Mouse (Mus musculus): ENCODE data around the gene Fbln2. TPM values are rescaled to one million over a fixed set of nuclear protein-coding genes. Genes with fewer than 3 reads are reported as not detected.

Gene Fbln2
- total and polyA plus RNA-seq, 3 experiments = 0.27 TPM; not detected in 2

DNA sequence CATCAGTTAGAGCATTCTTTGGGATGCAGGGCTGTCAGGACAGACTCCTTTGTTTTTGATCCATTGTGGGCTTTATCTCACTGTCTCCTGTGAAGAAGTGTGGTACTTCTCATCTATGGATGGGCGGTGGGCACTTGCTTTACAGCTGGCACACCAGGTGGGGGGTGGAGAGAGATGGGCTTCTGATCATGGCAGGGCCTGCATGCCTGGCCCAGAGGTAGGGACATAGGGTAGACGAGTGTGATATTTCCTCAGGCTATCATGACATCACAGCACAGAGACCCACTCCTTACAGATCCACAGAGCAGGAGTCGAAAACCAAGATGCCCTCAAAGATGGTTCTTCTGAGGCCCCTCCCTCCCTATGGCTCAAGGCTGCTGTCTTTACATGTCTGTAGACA lies 90.1 kb downstream of the Fbln2 start:
- no peaks in the 10 kb centered on the region for H3K36me3 ChIP-seq (replicated peaks)
- no peak overlapping the region for H3K4me3 ChIP-seq (ENCODE audit: low read depth, low read length)
- no peaks in the 10 kb centered on the region for H3K9me3 ChIP-seq (replicated peaks)
- DNase-seq (ENCODE audit: low spot score) = no peak
- no peak for ATAC-seq (ENCODE audit: extremely low read depth, insufficient number of reproducible peaks, low FRiP score, poor library complexity, severe bottlenecking)
- TF ChIP-seq GATA2 (IDR thresholded peaks at IDR 0.05; ENCODE audit: borderline replicate concordance, low read depth, low read length) = no peak
- no peak for TF ChIP-seq CTCF (IDR thresholded peaks at IDR 0.05; ENCODE audit: low read depth, low read length)
- TF ChIP-seq TAL1 (conservative IDR thresholded peaks at IDR 0.05; ENCODE audit: low read depth, low read length) = no peak
- no peak for TF ChIP-seq GATA1 (IDR thresholded peaks at IDR 0.05; ENCODE audit: borderline replicate concordance, low read length)
- TF ChIP-seq POLR2AphosphoS5 (IDR thresholded peaks at IDR 0.05; ENCODE audit: insufficient replicate concordance, low read depth, low read length) = no peak
- H3K27me3 ChIP-seq (ENCODE audit: insufficient read depth, low read length) = peaks cover 19% of the 10 kb centered on the region
- H3K4me1 ChIP-seq (ENCODE audit: insufficient read depth, low read depth, low read length) = peaks cover 26% of the 10 kb centered on the region

DNA sequence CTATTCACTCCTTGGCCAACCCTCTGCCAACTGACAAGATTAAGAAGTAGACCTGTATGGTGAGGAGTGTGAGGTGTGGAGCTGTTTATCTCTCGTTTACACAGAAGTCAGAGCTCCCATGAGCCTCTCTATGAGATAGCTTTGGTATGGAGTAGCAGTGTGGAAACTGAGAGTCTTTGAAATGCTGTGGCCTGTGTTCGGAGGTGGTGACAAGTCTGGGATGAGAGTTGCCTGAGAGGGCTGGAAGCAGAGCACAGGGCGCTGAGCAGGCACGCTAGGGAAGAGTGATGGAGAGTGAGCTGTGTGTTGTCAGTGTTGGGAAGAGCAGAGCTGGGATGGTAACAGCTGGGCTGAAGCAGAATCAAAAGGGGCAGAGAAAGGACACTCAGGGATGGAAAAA lies 91.9 kb downstream of the Fbln2 start:
- Histone ChIP-seq H3K9me3 (replicated peaks) (no peaks in the 10 kb centered on the region), H3K4me3 (ENCODE audit: low read depth, low read length) (no peak overlapping the region), H3K27me3 (ENCODE audit: insufficient read depth, low read length) (peaks cover 20% of the 10 kb centered on the region), H3K4me1 (ENCODE audit: insufficient read depth, low read depth, low read length) (peaks cover 26% of the 10 kb centered on the region), H3K36me3 (replicated peaks) (no peaks in the 10 kb centered on the region)
- TF ChIP-seq CTCF (IDR thresholded peaks at IDR 0.05; ENCODE audit: low read depth, low read length) = no peak
- no peak for TF ChIP-seq GATA2 (IDR thresholded peaks at IDR 0.05; ENCODE audit: borderline replicate concordance, low read depth, low read length)
- no peak for ATAC-seq (ENCODE audit: extremely low read depth, insufficient number of reproducible peaks, low FRiP score, poor library complexity, severe bottlenecking)
- DNase-seq (ENCODE audit: low spot score) = no peak

DNA sequence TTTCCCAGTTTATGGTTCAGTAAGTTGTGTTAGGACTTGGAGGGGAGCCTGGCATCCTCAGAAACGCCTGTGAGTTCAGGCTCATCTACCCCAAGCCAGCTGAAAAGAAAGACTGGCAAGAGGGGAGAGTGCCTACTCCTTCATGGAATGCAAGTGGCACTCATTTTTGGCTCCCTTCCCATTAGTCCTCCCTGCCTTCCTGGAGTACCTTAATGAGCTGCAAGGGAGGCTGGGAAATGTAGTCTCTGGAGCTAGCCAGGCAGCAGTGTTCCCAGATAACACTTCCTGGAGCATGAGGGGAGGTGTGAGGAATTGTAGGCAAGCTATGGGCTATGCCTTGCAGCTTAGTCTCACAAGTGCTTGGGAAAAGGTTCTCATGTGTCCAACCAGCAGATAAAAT lies 95.7 kb downstream of the Fbln2 start:
- Histone ChIP-seq H3K36me3 (replicated peaks) (no peaks in the 10 kb centered on the region), H3K27me3 (ENCODE audit: insufficient read depth, low read length) (peaks cover 14% of the 10 kb centered on the region), H3K4me1 (ENCODE audit: insufficient read depth, low read depth, low read length) (peaks cover 15% of the 10 kb centered on the region), H3K9me3 (replicated peaks) (no peaks in the 10 kb centered on the region), H3K4me3 (ENCODE audit: low read depth, low read length) (no peak overlapping the region)
- no peak for TF ChIP-seq POLR2AphosphoS5 (IDR thresholded peaks at IDR 0.05; ENCODE audit: insufficient replicate concordance, low read depth, low read length)
- no peak for TF ChIP-seq CTCF (IDR thresholded peaks at IDR 0.05; ENCODE audit: low read depth, low read length)
- TF ChIP-seq GATA2 (IDR thresholded peaks at IDR 0.05; ENCODE audit: borderline replicate concordance, low read depth, low read length) = no peak
- no peak for TF ChIP-seq GATA1 (IDR thresholded peaks at IDR 0.05; ENCODE audit: borderline replicate concordance, low read length)
- TF ChIP-seq TAL1 (conservative IDR thresholded peaks at IDR 0.05; ENCODE audit: low read depth, low read length) = no peak
- ATAC-seq (ENCODE audit: extremely low read depth, insufficient number of reproducible peaks, low FRiP score, poor library complexity, severe bottlenecking) (no peak), DNase-seq (ENCODE audit: low spot score) (no peak)

DNA sequence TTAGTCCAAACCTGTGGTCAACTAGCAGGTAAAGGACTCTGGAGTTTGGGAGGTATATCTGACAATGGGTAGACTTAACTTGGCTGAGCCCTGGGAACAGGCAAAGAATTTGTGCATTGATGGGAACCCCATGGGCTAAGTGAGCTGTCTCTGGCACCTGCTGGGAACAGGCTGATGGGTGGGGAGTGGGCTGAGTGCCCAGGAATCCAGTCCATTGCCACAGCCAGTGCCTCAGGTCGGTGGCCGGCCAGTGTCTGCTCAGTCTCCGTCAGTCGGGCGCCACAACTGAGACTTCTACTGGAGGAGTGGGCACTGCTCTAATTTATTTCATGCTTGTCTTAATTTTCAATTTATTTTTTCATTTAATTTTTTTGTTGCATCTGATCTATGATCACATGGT lies 98.9 kb downstream of the Fbln2 start:
- no peak overlapping the region for H3K4me3 ChIP-seq (ENCODE audit: low read depth, low read length)
- no peaks in the 10 kb centered on the region for H3K4me1 ChIP-seq (ENCODE audit: insufficient read depth, low read depth, low read length)
- ATAC-seq (ENCODE audit: extremely low read depth, insufficient number of reproducible peaks, low FRiP score, poor library complexity, severe bottlenecking) (no peak), DNase-seq (ENCODE audit: low spot score) (no peak)
- no peaks in the 10 kb centered on the region for H3K36me3 ChIP-seq (replicated peaks)
- no peaks in the 10 kb centered on the region for H3K9me3 ChIP-seq (replicated peaks)
- peaks cover 14% of the 10 kb centered on the region for H3K27me3 ChIP-seq (ENCODE audit: insufficient read depth, low read length)
- TF ChIP-seq GATA2 (IDR thresholded peaks at IDR 0.05; ENCODE audit: borderline replicate concordance, low read depth, low read length) (no peak), CTCF (IDR thresholded peaks at IDR 0.05; ENCODE audit: low read depth, low read length) (no peak), TAL1 (conservative IDR thresholded peaks at IDR 0.05; ENCODE audit: low read depth, low read length) (no peak), POLR2AphosphoS5 (IDR thresholded peaks at IDR 0.05; ENCODE audit: insufficient replicate concordance, low read depth, low read length) (no peak), GATA1 (IDR thresholded peaks at IDR 0.05; ENCODE audit: borderline replicate concordance, low read length) (no peak)

DNA sequence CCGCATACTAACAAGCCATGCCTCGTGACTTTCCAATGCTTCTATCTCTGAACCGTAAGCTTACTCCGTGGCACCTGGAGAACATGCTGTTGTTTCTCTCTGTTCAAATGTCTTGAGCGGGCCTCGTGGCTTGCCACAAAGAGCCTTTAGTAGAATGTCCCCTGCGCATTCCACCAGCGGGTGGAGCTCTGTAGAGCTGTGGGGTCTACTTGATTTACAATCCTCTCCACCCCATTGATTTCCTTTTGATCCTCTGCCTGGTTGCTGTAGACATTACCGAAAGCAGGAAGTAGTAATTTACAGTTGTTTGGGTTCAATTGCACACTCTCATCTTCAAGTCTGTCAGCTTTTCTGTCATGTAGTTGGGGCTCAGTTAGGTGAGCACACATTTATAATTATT lies 100.2 kb downstream of the Fbln2 start:
- H3K4me1 ChIP-seq (ENCODE audit: insufficient read depth, low read depth, low read length) = no peaks in the 10 kb centered on the region

More for the DNA sequence above, 100.2 kb downstream of the Fbln2 start:
- ATAC-seq (ENCODE audit: extremely low read depth, insufficient number of reproducible peaks, low FRiP score, poor library complexity, severe bottlenecking) (no peak), DNase-seq (ENCODE audit: low spot score) (no peak)
- Histone ChIP-seq H3K4me3 (ENCODE audit: low read depth, low read length) (no peak overlapping the region), H3K36me3 (replicated peaks) (no peaks in the 10 kb centered on the region), H3K27me3 (ENCODE audit: insufficient read depth, low read length) (peaks cover 11% of the 10 kb centered on the region), H3K9me3 (replicated peaks) (no peaks in the 10 kb centered on the region)
- TF ChIP-seq TAL1 (conservative IDR thresholded peaks at IDR 0.05; ENCODE audit: low read depth, low read length) (no peak), GATA1 (IDR thresholded peaks at IDR 0.05; ENCODE audit: borderline replicate concordance, low read length) (no peak), GATA2 (IDR thresholded peaks at IDR 0.05; ENCODE audit: borderline replicate concordance, low read depth, low read length) (no peak), POLR2AphosphoS5 (IDR thresholded peaks at IDR 0.05; ENCODE audit: insufficient replicate concordance, low read depth, low read length) (no peak), CTCF (IDR thresholded peaks at IDR 0.05; ENCODE audit: low read depth, low read length) (no peak)

Other genes with a start within 250 kb of the Fbln2 start
- gene Iqsec1, start 223.8 kb upstream of the Fbln2 start, total RNA-seq (2014; fragmentation: Nextera tagmentation) = 39.2 and 41.0 TPM in 2 replicates
- gene Iqsec1, start 223.8 kb upstream of the Fbln2 start, total RNA-seq (2017) = 2.0 TPM in 2 replicates
- gene Iqsec1, start 223.8 kb upstream of the Fbln2 start, polyA plus RNA-seq (2012) = 48.2 and 48.7 TPM in 2 replicates
- 97.7 and 114 TPM in 2 replicates for gene Nup210, start 95.6 kb upstream of the Fbln2 start, total RNA-seq (2014; fragmentation: Nextera tagmentation)
- gene Nup210, start 95.6 kb upstream of the Fbln2 start, total RNA-seq (2017) = 29.7 and 34.6 TPM in 2 replicates
- gene Nup210, start 95.6 kb upstream of the Fbln2 start, polyA plus RNA-seq (2012) = 44.3 and 90.0 TPM in 2 replicates
- gene Hdac11, start 55.8 kb upstream of the Fbln2 start, total RNA-seq (2014; fragmentation: Nextera tagmentation) = 1.4 and 2.9 TPM in 2 replicates
- gene Hdac11, start 55.8 kb upstream of the Fbln2 start, total RNA-seq (2017) = 0.52 and 1.4 TPM in 2 replicates
- 0.54 and 0.74 TPM in 2 replicates for gene Hdac11, start 55.8 kb upstream of the Fbln2 start, polyA plus RNA-seq (2012)
- gene Wnt7a, start 198.9 kb downstream of the Fbln2 start, total RNA-seq (2014; fragmentation: Nextera tagmentation) = not detected in 2 replicates
- gene Wnt7a, start 198.9 kb downstream of the Fbln2 start, total RNA-seq (2017) = 0.05 and 0.06 TPM in 2 replicates
- not detected in 2 replicates for gene Wnt7a, start 198.9 kb downstream of the Fbln2 start, polyA plus RNA-seq (2012)